Mouse (Mus musculus): ENCODE measurements around the gene Retsat. TPM values are rescaled to one million over a fixed set of nuclear protein-coding genes. Genes with fewer than 3 reads are reported as not detected.

Gene Retsat
- polyA plus RNA-seq, 2 experiments from 2014 or later: 2.7 to 4.1 TPM

Other genes starting within 250 kb of the Retsat start
- under 1 TPM in 1 of 2 experiments, not detected in 1; 0.45 TPM for gene Tmem150a, start 243.0 kb upstream of the Retsat start, polyA plus RNA-seq (2017; shearing (Covaris generic))
- gene Rnf181, start 231.5 kb upstream of the Retsat start, polyA plus RNA-seq (2017; shearing (Covaris generic)): 100 to 1,000 TPM; 110 TPM
- 10 to 100 TPM; 62.3 to 81.8 TPM for gene Vamp5, start 218.0 kb upstream of the Retsat start, polyA plus RNA-seq (2017; shearing (Covaris generic))
- 100 to 1,000 TPM; 382 to 404 TPM for gene Vamp8, start 207.8 kb upstream of the Retsat start, polyA plus RNA-seq (2017; shearing (Covaris generic))
- gene Ggcx, start 184.2 kb upstream of the Retsat start, polyA plus RNA-seq (2017; shearing (Covaris generic)): 1 to 10 TPM; 8.0 to 8.1 TPM
- 100 to 1,000 TPM; 194 to 225 TPM for gene Mat2a, start 158.9 kb upstream of the Retsat start, polyA plus RNA-seq (2017; shearing (Covaris generic))
- gene Sh2d6, start 76.8 kb upstream of the Retsat start, polyA plus RNA-seq (2017; shearing (Covaris generic)): not detected
- 100 to 1,000 TPM; 595 to 746 TPM for gene Capg, start 54.1 kb upstream of the Retsat start, polyA plus RNA-seq (2017; shearing (Covaris generic))
- 10 to 100 TPM; 15.3 to 19.5 TPM for gene Elmod3, start 62 bp upstream of the Retsat start, polyA plus RNA-seq (2017; shearing (Covaris generic))
- 10 to 100 TPM; 90.9 to 97.8 TPM for gene Tgoln1, start 18.5 kb downstream of the Retsat start, polyA plus RNA-seq (2017; shearing (Covaris generic))
- gene Tcf7l1, start 190.8 kb downstream of the Retsat start, polyA plus RNA-seq (2017; shearing (Covaris generic)): under 1 TPM; 0.40 to 0.75 TPM